Mouse (Mus musculus): Measurements from ENCODE around the gene Mif. TPM values are rescaled to one million over a fixed set of nuclear protein-coding genes. Genes with fewer than 3 reads are reported as not detected.

Mif gene
- polyA plus RNA-seq, 1 experiment from 2014 or later = 1,291 TPM

GRCm38 (mm10) chr10:75837248-75837759 lies 22.7 kb downstream of the Mif start, which contains the start of gene Gstt2:
TSS of gene Gstt2 (minus strand) at chr10:75837424.
- Histone ChIP-seq H3K9ac (ENCODE audit: low read depth, low read length) (peak within 1 kb of the TSS; percentile 73), H3K4me3 (ENCODE audit: low read depth, low read length) (peak within 1 kb of the TSS; percentile 46), H3K36me3 (ENCODE audit: control insufficient read depth, insufficient read depth, low read length) (no peaks in the 10 kb centered on the region), H3K9me3 (ENCODE audit: control insufficient read depth, low read length) (no peaks in the 10 kb centered on the region), H3K4me1 (ENCODE audit: control insufficient read depth, insufficient read depth, low read length) (peaks cover 36% of the 10 kb centered on the region), H3K4me2 (ENCODE audit: low read depth, low read length) (peak within 1 kb of the TSS; percentile 68), H3K27me3 (replicated peaks; ENCODE audit: control insufficient read depth, insufficient read depth, low read length) (peaks cover 8% of the 10 kb centered on the region; the same call in 1 of the 2 replicates), H3K27ac (replicated peaks; ENCODE audit: low read depth, low read length) (peak within 1 kb of the TSS; percentile 91)
- peak; percentile 97 for DNase-seq (ENCODE audit: low spot score)
- WGBS = under 1% methylated on average over 21 of the region's 21 CpGs
- peak; percentile 91 for ATAC-seq (ENCODE audit: low read depth)

GRCm38 (mm10) chr10:75835761-75836531 lies 24.1 kb downstream of the Mif start:
- WGBS = 23% methylated on average over 9 of the region's 10 CpGs
- Histone ChIP-seq H3K9me3 (ENCODE audit: control insufficient read depth, low read length) (no peaks in the 10 kb centered on the region), H3K36me3 (ENCODE audit: control insufficient read depth, insufficient read depth, low read length) (no peaks in the 10 kb centered on the region), H3K4me2 (ENCODE audit: low read depth, low read length) (peak overlapping the region; percentile 72), H3K4me3 (ENCODE audit: low read depth, low read length) (peak overlapping the region; percentile 42; the same call in 1 of the 2 replicates), H3K9ac (ENCODE audit: low read depth, low read length) (peak overlapping the region; percentile 44; the same call in 1 of the 2 replicates), H3K4me1 (ENCODE audit: control insufficient read depth, insufficient read depth, low read length) (peaks cover 36% of the 10 kb centered on the region), H3K27me3 (replicated peaks; ENCODE audit: control insufficient read depth, insufficient read depth, low read length) (peaks cover 8% of the 10 kb centered on the region; the same call in 1 of the 2 replicates), H3K27ac (replicated peaks; ENCODE audit: low read depth, low read length) (no peak overlapping the region)
- ATAC-seq (ENCODE audit: low read depth) (no peak; the same call in 1 of the 2 replicates), DNase-seq (ENCODE audit: low spot score) (peak; percentile 45)

- no peak overlapping the region for H3K27ac ChIP-seq (replicated peaks; ENCODE audit: low read depth, low read length)
- H3K36me3 ChIP-seq (ENCODE audit: control insufficient read depth, insufficient read depth, low read length) = no peaks in the 10 kb centered on the region
- ATAC-seq (ENCODE audit: low read depth) (no peak; the same call in 1 of the 2 replicates), DNase-seq (ENCODE audit: low spot score) (peak; percentile 61)
- peaks cover 8% of the 10 kb centered on the region; the same call in 1 of the 2 replicates for H3K27me3 ChIP-seq (replicated peaks; ENCODE audit: control insufficient read depth, insufficient read depth, low read length)
- under 1% methylated on average over 10 of the region's 10 CpGs for WGBS
- peak overlapping the region; percentile 42 for H3K4me3 ChIP-seq (ENCODE audit: low read depth, low read length)
- peak overlapping the region; percentile 44 for H3K9ac ChIP-seq (ENCODE audit: low read depth, low read length)
- peak overlapping the region; percentile 72 for H3K4me2 ChIP-seq (ENCODE audit: low read depth, low read length)
- H3K4me1 ChIP-seq (ENCODE audit: control insufficient read depth, insufficient read depth, low read length) = peaks cover 36% of the 10 kb centered on the region
- no peaks in the 10 kb centered on the region for H3K9me3 ChIP-seq (ENCODE audit: control insufficient read depth, low read length)
These were observed 24.7 kb downstream of the Mif start for GRCm38 (mm10) chr10:75835307-75835706.

GRCm38 (mm10) chr10:75834721-75835120 lies 25.3 kb downstream of the Mif start:
- Histone ChIP-seq H3K36me3 (ENCODE audit: control insufficient read depth, insufficient read depth, low read length) (no peaks in the 10 kb centered on the region), H3K4me1 (ENCODE audit: control insufficient read depth, insufficient read depth, low read length) (peaks cover 36% of the 10 kb centered on the region), H3K4me2 (ENCODE audit: low read depth, low read length) (peak overlapping the region; percentile 72), H3K4me3 (ENCODE audit: low read depth, low read length) (peak overlapping the region; percentile 42), H3K27ac (replicated peaks; ENCODE audit: low read depth, low read length) (no peak overlapping the region), H3K9ac (ENCODE audit: low read depth, low read length) (peak overlapping the region; percentile 60), H3K9me3 (ENCODE audit: control insufficient read depth, low read length) (no peaks in the 10 kb centered on the region), H3K27me3 (replicated peaks; ENCODE audit: control insufficient read depth, insufficient read depth, low read length) (peaks cover 8% of the 10 kb centered on the region; the same call in 1 of the 2 replicates)
- 4% methylated on average over 9 of the region's 9 CpGs for WGBS
- ATAC-seq (ENCODE audit: low read depth) (no peak), DNase-seq (ENCODE audit: low spot score) (no peak)

GRCm38 (mm10) chr10:75834250-75834649 lies 25.8 kb downstream of the Mif start:
- ATAC-seq (ENCODE audit: low read depth) = no peak
- no peak overlapping the region for H3K27ac ChIP-seq (replicated peaks; ENCODE audit: low read depth, low read length)
- WGBS = 3% methylated on average over 21 of the region's 21 CpGs

GRCm38 (mm10) chr10:75833456-75834080 lies 26.5 kb downstream of the Mif start:
- no peaks in the 10 kb centered on the region for H3K36me3 ChIP-seq (ENCODE audit: control insufficient read depth, insufficient read depth, low read length)
- no peak for DNase-seq (ENCODE audit: low spot score)
- H3K27me3 ChIP-seq (replicated peaks; ENCODE audit: control insufficient read depth, insufficient read depth, low read length) = peaks cover 8% of the 10 kb centered on the region; the same call in 1 of the 2 replicates
- 12% methylated on average over 21 of the region's 21 CpGs for WGBS
- no peaks in the 10 kb centered on the region for H3K9me3 ChIP-seq (ENCODE audit: control insufficient read depth, low read length)
- peak overlapping the region; percentile 60 for H3K9ac ChIP-seq (ENCODE audit: low read depth, low read length)
- no peak overlapping the region for H3K27ac ChIP-seq (replicated peaks; ENCODE audit: low read depth, low read length)
- H3K4me3 ChIP-seq (ENCODE audit: low read depth, low read length) = peak overlapping the region; percentile 42
- peaks cover 36% of the 10 kb centered on the region for H3K4me1 ChIP-seq (ENCODE audit: control insufficient read depth, insufficient read depth, low read length)
- H3K4me2 ChIP-seq (ENCODE audit: low read depth, low read length) = peak overlapping the region; percentile 72
- ATAC-seq (ENCODE audit: low read depth) = no peak

More at GRCm38 (mm10) chr10:75834250-75834649, 25.8 kb downstream of the Mif start:
- Histone ChIP-seq H3K27me3 (replicated peaks; ENCODE audit: control insufficient read depth, insufficient read depth, low read length) (peaks cover 8% of the 10 kb centered on the region; the same call in 1 of the 2 replicates), H3K9me3 (ENCODE audit: control insufficient read depth, low read length) (no peaks in the 10 kb centered on the region), H3K9ac (ENCODE audit: low read depth, low read length) (peak overlapping the region; percentile 60), H3K4me2 (ENCODE audit: low read depth, low read length) (peak overlapping the region; percentile 72), H3K4me3 (ENCODE audit: low read depth, low read length) (peak overlapping the region; percentile 42), H3K36me3 (ENCODE audit: control insufficient read depth, insufficient read depth, low read length) (no peaks in the 10 kb centered on the region), H3K4me1 (ENCODE audit: control insufficient read depth, insufficient read depth, low read length) (peaks cover 36% of the 10 kb centered on the region)
- peak; percentile 87 for DNase-seq (ENCODE audit: low spot score)

GRCm38 (mm10) chr10:75832272-75832895 lies 27.7 kb downstream of the Mif start:
- Histone ChIP-seq H3K36me3 (ENCODE audit: control insufficient read depth, insufficient read depth, low read length) (no peaks in the 10 kb centered on the region), H3K4me3 (ENCODE audit: low read depth, low read length) (no peak overlapping the region), H3K27me3 (replicated peaks; ENCODE audit: control insufficient read depth, insufficient read depth, low read length) (peaks cover 8% of the 10 kb centered on the region; the same call in 1 of the 2 replicates), H3K4me2 (ENCODE audit: low read depth, low read length) (no peak overlapping the region), H3K9me3 (ENCODE audit: control insufficient read depth, low read length) (no peaks in the 10 kb centered on the region), H3K27ac (replicated peaks; ENCODE audit: low read depth, low read length) (no peak overlapping the region), H3K4me1 (ENCODE audit: control insufficient read depth, insufficient read depth, low read length) (peaks cover 28% of the 10 kb centered on the region), H3K9ac (ENCODE audit: low read depth, low read length) (no peak overlapping the region)
- ATAC-seq (ENCODE audit: low read depth) = no peak
- DNase-seq (ENCODE audit: low spot score) = peak; percentile 64
- 67% methylated on average over 13 of the region's 13 CpGs for WGBS

GRCm38 (mm10) chr10:75830275-75830670 lies 29.8 kb downstream of the Mif start:
- no peak for ATAC-seq (ENCODE audit: low read depth)
- Histone ChIP-seq H3K27me3 (replicated peaks; ENCODE audit: control insufficient read depth, insufficient read depth, low read length) (peaks cover 8% of the 10 kb centered on the region; the same call in 1 of the 2 replicates), H3K4me1 (ENCODE audit: control insufficient read depth, insufficient read depth, low read length) (peaks cover 17% of the 10 kb centered on the region), H3K36me3 (ENCODE audit: control insufficient read depth, insufficient read depth, low read length) (no peaks in the 10 kb centered on the region), H3K9me3 (ENCODE audit: control insufficient read depth, low read length) (no peaks in the 10 kb centered on the region), H3K4me2 (ENCODE audit: low read depth, low read length) (no peak overlapping the region), H3K9ac (ENCODE audit: low read depth, low read length) (no peak overlapping the region), H3K4me3 (ENCODE audit: low read depth, low read length) (no peak overlapping the region), H3K27ac (replicated peaks; ENCODE audit: low read depth, low read length) (no peak overlapping the region)
- 77% methylated on average over 2 of the region's 2 CpGs for WGBS
- no peak for DNase-seq (ENCODE audit: low spot score)

Data from embryonic facial prominence, embryonic 14.5 days (tissue).